Mouse (Mus musculus) forebrain, embryonic 11.5 days (tissue): ENCODE results near the gene ccdc198. TPM values are rescaled to one million over a fixed set of nuclear protein-coding genes. Genes with fewer than 3 reads are reported as not detected.

Source experiments
- ATAC-seq: fragments of 200-750 bp; cut with Nextera tagmentation; replicated peaks from 2 replicates; pipeline ENCODE4 v1.8.0; 2017; ENCODE audit warnings: moderate TSS enrichment; ENCODE audit not compliant: low FRiP score
- DNase-seq: peaks from one replicate; pipeline ENCODE4 v3.0.0-alpha.2; 2017; ENCODE audit warnings: low spot score
- H3K27ac ChIP-seq: fragments of 300-500 bp; sonication (generic); 2 replicates; pipeline ENCODE4 v1.5.1; 2014; ENCODE audit warnings: low read depth, low read length
- H3K27me3 ChIP-seq: fragments of 300-500 bp; sonication (generic); 2 replicates; pipeline ENCODE4 v1.6.1; 2014; ENCODE audit warnings: mild to moderate bottlenecking, low read length, mixed read lengths; ENCODE audit not compliant: control insufficient read depth, insufficient read depth
- H3K36me3 ChIP-seq: fragments of 300-500 bp; sonication (generic); 2 replicates; pipeline ENCODE4 v1.6.1; 2014; ENCODE audit warnings: mild to moderate bottlenecking, low read length, moderate library complexity, mixed read lengths; ENCODE audit not compliant: control insufficient read depth, insufficient read depth
- H3K4me1 ChIP-seq: fragments of 300-500 bp; sonication (generic); replicated peaks from 2 replicates; pipeline ENCODE4 v1.6.1; 2014; ENCODE audit warnings: low read length, mixed read lengths; ENCODE audit not compliant: control insufficient read depth, insufficient read depth
- H3K4me2 ChIP-seq: fragments of 300-500 bp; sonication (generic); 2 replicates; pipeline ENCODE4 v1.6.1; 2014; ENCODE audit warnings: low read depth, mild to moderate bottlenecking, low read length, moderate library complexity, mixed read lengths; ENCODE audit not compliant: severe bottlenecking
- H3K4me3 ChIP-seq: fragments of 300-500 bp; sonication (generic); 2 replicates; pipeline ENCODE4 v1.5.1; 2014; ENCODE audit warnings: low read depth, low read length
- H3K9ac ChIP-seq: fragments of 300-500 bp; sonication (generic); 2 replicates; pipeline ENCODE4 v1.6.1; 2014; ENCODE audit warnings: low read length
- H3K9me3 ChIP-seq: fragments of 300-500 bp; sonication (generic); 2 replicates; pipeline ENCODE4 v1.6.1; 2016; ENCODE audit warnings: low read length, mixed read lengths; ENCODE audit not compliant: control insufficient read depth
- WGBS: fragments of 180-500 bp; shearing (Covaris S2); extraction: QIAGEN DNeasy Blood & Tissue Kit; methylation state at CpG from one replicate; pipeline ENCODE4 v1.1.7; 2014; 5-methylcytosine and 5-hydroxymethylcytosine counted together
- polyA plus RNA-seq: library from polyadenylated mRNA; unstranded; fragments of >200 nt; fragmentation: Nextera tagmentation; extraction: Ambion mirVana; gene quantifications from 2 replicates; pipeline ENCODE4 v1.2.1, GENCODE M21; 2014

The ccdc198 gene
- polyA plus RNA-seq, 1 experiment from 2014 or later, result 0.05 TPM

DNA sequence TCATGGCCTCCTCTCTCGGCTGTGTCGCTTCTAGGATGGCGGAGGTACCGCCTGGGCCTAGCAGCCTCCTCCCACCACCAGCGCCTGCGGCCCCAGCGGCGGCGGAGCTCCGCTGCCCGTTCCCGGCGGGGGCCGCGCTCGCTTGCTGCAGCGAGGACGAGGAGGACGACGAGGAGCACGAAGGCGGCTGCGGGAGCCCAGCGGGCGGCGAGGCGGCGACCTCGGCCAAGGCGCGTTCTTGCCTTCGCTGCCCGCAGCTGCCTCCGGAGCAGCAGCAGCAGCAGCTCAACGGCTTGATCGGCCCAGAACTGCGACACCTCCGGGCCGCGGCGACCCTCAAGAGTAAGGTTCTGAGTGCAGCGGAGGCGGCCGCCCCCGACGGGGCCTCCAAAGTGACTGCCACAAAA lies 72.7 kb downstream of the ccdc198 start:
- peak overlapping the region; percentile 94 for H3K4me2 ChIP-seq
- peak overlapping the region; percentile 95 for H3K4me3 ChIP-seq
- H3K36me3 ChIP-seq, result no peaks in the 10 kb centered on the region
- H3K27me3 ChIP-seq, result no peaks in the 10 kb centered on the region
- H3K9me3 ChIP-seq, result no peaks in the 10 kb centered on the region
- DNase-seq (peak; percentile 81), ATAC-seq (peak; percentile 87)
- peaks cover 8% of the 10 kb centered on the region; the same call in 1 of the 2 replicates for H3K4me1 ChIP-seq
- WGBS, result 0% methylated on average over 41 of the region's 46 CpGs
- H3K9ac ChIP-seq, result peak overlapping the region; percentile 95
- H3K27ac ChIP-seq, result peak overlapping the region; percentile 57

DNA sequence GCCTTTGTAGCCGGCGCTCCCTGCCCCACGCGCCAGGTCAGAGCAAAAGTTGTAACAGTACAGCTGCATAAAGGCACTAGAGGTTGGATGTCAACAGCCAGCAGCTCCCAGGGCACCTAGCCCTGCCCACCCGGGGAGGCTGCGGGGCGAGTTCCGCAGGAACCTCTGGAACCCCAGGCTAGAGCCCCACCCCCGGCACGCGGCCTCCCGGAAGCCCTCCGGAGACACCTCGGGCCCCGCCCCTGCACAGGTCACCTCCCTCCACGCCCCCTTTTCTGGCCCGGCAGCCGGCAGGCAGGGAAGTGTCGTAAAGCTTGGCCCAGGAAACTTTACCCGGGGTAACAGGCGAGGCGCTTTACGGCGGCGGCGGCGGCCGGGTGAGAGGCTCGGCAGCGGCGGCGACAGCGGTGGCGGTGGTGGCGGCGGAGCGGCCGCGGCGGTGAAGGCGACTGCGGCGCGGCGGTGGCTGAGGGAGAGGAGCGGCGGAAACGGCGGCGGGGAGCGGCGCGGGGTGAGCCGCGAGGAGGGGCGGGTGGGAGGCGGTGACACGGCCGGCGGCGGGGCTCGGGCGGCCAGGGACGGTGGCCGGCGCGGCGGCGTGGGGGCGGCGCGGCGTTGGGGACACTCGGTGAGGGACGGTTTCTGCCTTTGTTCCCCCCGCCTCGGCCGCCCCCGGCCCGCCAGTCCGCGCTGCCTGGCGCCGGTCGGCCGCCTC lies 73.2 kb downstream of the ccdc198 start, which contains the start of gene Naa30:
Gene Naa30, plus strand, starts transcription at position 360 of the 715 bp plus-strand sequence.
- Histone ChIP-seq H3K4me3 (peak within 1 kb of the TSS; percentile 95), H3K36me3 (no peaks in the 10 kb centered on the region), H3K27ac (peak within 1 kb of the TSS; percentile 57), H3K4me1 (peaks cover 8% of the 10 kb centered on the region; the same call in 1 of the 2 replicates), H3K27me3 (no peaks in the 10 kb centered on the region), H3K9ac (peak within 1 kb of the TSS; percentile 95), H3K4me2 (peak within 1 kb of the TSS; percentile 94), H3K9me3 (no peaks in the 10 kb centered on the region)
- DNase-seq, result peak; percentile 98
- peak; percentile 96 for ATAC-seq
- under 1% methylated on average over 43 of the region's 86 CpGs for WGBS

DNA sequence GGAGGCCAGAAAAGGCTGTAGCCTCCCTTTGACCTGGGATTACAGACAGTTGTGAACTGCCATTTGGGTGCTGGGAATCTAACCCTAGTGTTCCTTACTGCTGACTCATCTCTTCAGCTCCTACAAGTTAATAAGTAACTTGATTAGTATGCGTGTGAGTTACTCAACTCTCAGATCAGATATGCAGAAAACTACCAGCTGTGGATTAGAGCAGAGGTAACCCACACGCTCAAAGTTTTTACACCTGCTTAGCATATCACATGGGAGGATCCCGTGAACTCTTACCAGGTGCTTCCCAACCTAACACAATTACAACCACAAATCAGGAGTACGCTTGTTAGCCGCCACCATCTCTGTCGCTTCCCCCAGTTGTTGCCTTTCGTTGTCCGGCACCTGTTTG lies 74.0 kb downstream of the ccdc198 start:
- 39% methylated on average over 8 of the region's 8 CpGs for WGBS
- ATAC-seq (peak; percentile 17), DNase-seq (no peak)
- H3K27ac ChIP-seq, result no peak overlapping the region
- peak overlapping the region; percentile 63 for H3K4me2 ChIP-seq
- H3K9ac ChIP-seq, result peak overlapping the region; percentile 95
- H3K27me3 ChIP-seq, result no peaks in the 10 kb centered on the region
- H3K36me3 ChIP-seq, result no peaks in the 10 kb centered on the region
- no peaks in the 10 kb centered on the region for H3K9me3 ChIP-seq
- peaks cover 8% of the 10 kb centered on the region; the same call in 1 of the 2 replicates for H3K4me1 ChIP-seq
- H3K4me3 ChIP-seq, result peak overlapping the region; percentile 95

Other genes starting within 250 kb of the ccdc198 start
- 30.3 and 35.7 TPM in 2 replicates for gene Ap5m1, start 179.4 kb downstream of the ccdc198 start, polyA plus RNA-seq
- 86.7 and 98.4 TPM in 2 replicates for gene Exoc5, start 178.8 kb downstream of the ccdc198 start, polyA plus RNA-seq
- gene Naa30, start 73.2 kb downstream of the ccdc198 start, polyA plus RNA-seq, result 18.4 and 19.3 TPM in 2 replicates